Mouse (Mus musculus): ENCODE results near the gene Trim17. TPM values are rescaled to one million over a fixed set of nuclear protein-coding genes. Genes with fewer than 3 reads are reported as not detected.

Gene Trim17
- polyA plus RNA-seq (2017; shearing (Covaris generic)), result 0.36 TPM

GRCm38 (mm10) chr11:58954420-58955142, at the start of gene Trim17, which contains the start of gene Hist3h2a:
Gene Trim17, plus strand, starts transcription at chr11:58954685.
Gene Hist3h2a, plus strand, starts transcription at chr11:58954685.

GRCm38 (mm10) chr11:58917745-58918366, 36.6 kb upstream of the Trim17 start, which contains the start of gene Btnl10:
Gene Btnl10, plus strand, starts transcription at chr11:58917908.

GRCm38 (mm10) chr11:58938322-58939087, 16.0 kb upstream of the Trim17 start, which contains the start of gene Rnf187:
Gene Rnf187, minus strand, starts transcription at chr11:58938916.

GRCm38 (mm10) chr11:58948542-58949479, 5.7 kb upstream of the Trim17 start, which contains the start of gene Hist3h2ba:
Gene Hist3h2ba, plus strand, starts transcription at chr11:58948920.

GRCm38 (mm10) chr11:58978027-58978705, 23.7 kb downstream of the Trim17 start, which contains the start of gene Trim11:
Gene Trim11, plus strand, starts transcription at chr11:58978093.

Other genes with a start within 250 kb of the Trim17 start
- gene Olfr318, start 230.7 kb upstream of the Trim17 start, polyA plus RNA-seq (2017; shearing (Covaris generic)), result not detected
- not detected for gene Olfr317, start 215.5 kb upstream of the Trim17 start, polyA plus RNA-seq (2017; shearing (Covaris generic))
- gene Olfr316, start 202.0 kb upstream of the Trim17 start, polyA plus RNA-seq (2017; shearing (Covaris generic)), result not detected
- gene Olfr315, start 181.5 kb upstream of the Trim17 start, polyA plus RNA-seq (2017; shearing (Covaris generic)), result not detected
- not detected for gene Olfr314, start 171.7 kb upstream of the Trim17 start, polyA plus RNA-seq (2017; shearing (Covaris generic))
- not detected for gene Fam183b, start 152.7 kb upstream of the Trim17 start, polyA plus RNA-seq (2017; shearing (Covaris generic))
- not detected for gene Olfr313, start 139.7 kb upstream of the Trim17 start, polyA plus RNA-seq (2017; shearing (Covaris generic))
- gene Olfr312, start 125.4 kb upstream of the Trim17 start, polyA plus RNA-seq (2017; shearing (Covaris generic)), result 0.20 TPM
- not detected for gene Olfr311, start 115.4 kb upstream of the Trim17 start, polyA plus RNA-seq (2017; shearing (Covaris generic))
- 5.2 TPM for gene Gm12258, start 107.5 kb upstream of the Trim17 start, polyA plus RNA-seq (2017; shearing (Covaris generic))
- 4.9 TPM for gene 2810021J22Rik, start 87.5 kb upstream of the Trim17 start, polyA plus RNA-seq (2017; shearing (Covaris generic))
- gene Zfp39, start 50.5 kb upstream of the Trim17 start, polyA plus RNA-seq (2017; shearing (Covaris generic)), result 6.8 TPM
- gene Btnl10, start 36.8 kb upstream of the Trim17 start, polyA plus RNA-seq (2017; shearing (Covaris generic)), result 0.20 TPM
- 225 TPM for gene Rnf187, start 15.8 kb upstream of the Trim17 start, polyA plus RNA-seq (2017; shearing (Covaris generic))
- 16.1 TPM for gene Hist3h2ba, start 5.8 kb upstream of the Trim17 start, polyA plus RNA-seq (2017; shearing (Covaris generic))
- gene Hist3h2a, start within 50 bp of the Trim17 start, polyA plus RNA-seq (2017; shearing (Covaris generic)), result 34.0 TPM
- 51.5 TPM for gene Trim11, start 23.4 kb downstream of the Trim17 start, polyA plus RNA-seq (2017; shearing (Covaris generic))
- not detected for gene Obscn, start 181.7 kb downstream of the Trim17 start, polyA plus RNA-seq (2017; shearing (Covaris generic))
- gene Iba57, start 209.1 kb downstream of the Trim17 start, polyA plus RNA-seq (2017; shearing (Covaris generic)), result 16.6 TPM
- gene Gjc2, start 228.5 kb downstream of the Trim17 start, polyA plus RNA-seq (2017; shearing (Covaris generic)), result not detected
- 55.2 TPM for gene Guk1, start 237.5 kb downstream of the Trim17 start, polyA plus RNA-seq (2017; shearing (Covaris generic))
- gene Mrpl55, start 247.8 kb downstream of the Trim17 start, polyA plus RNA-seq (2017; shearing (Covaris generic)), result 29.3 TPM

Measured in naive thymus-derived CD4-positive, alpha-beta T cell, adult 5 months (primary cell).